Mouse (Mus musculus): ENCODE data around the gene Npas2. TPM values are rescaled to one million over a fixed set of nuclear protein-coding genes. Genes with fewer than 3 reads are reported as not detected.

The Npas2 gene
- polyA plus RNA-seq, 1 experiment from 2014 or later: 0.28 TPM

GRCm38 (mm10) chr1:39217584-39217983 lies 24.1 kb downstream of the Npas2 start:
- Histone ChIP-seq H3K4me3 (replicated peaks) (no peak overlapping the region), H3K27ac (replicated peaks) (no peak overlapping the region), H3K9ac (no peak overlapping the region), H3K27me3 (no peaks in the 10 kb centered on the region), H3K4me2 (no peak overlapping the region), H3K9me3 (replicated peaks) (no peaks in the 10 kb centered on the region), H3K4me1 (replicated peaks) (no peaks in the 10 kb centered on the region), H3K36me3 (replicated peaks) (no peaks in the 10 kb centered on the region)
- no peak for ATAC-seq (ENCODE audit: insufficient read depth)
- WGBS (ENCODE audit: insufficient replicate concordance): 60% methylated on average over 3 of the region's 3 CpGs

GRCm38 (mm10) chr1:39228401-39228800 lies 34.9 kb downstream of the Npas2 start:
- Histone ChIP-seq H3K4me3 (replicated peaks) (no peak overlapping the region), H3K9ac (no peak overlapping the region), H3K27me3 (no peaks in the 10 kb centered on the region), H3K36me3 (replicated peaks) (no peaks in the 10 kb centered on the region), H3K4me2 (no peak overlapping the region), H3K27ac (replicated peaks) (no peak overlapping the region), H3K4me1 (replicated peaks) (no peaks in the 10 kb centered on the region), H3K9me3 (replicated peaks) (no peaks in the 10 kb centered on the region)
- 80% methylated on average over 5 of the region's 5 CpGs for WGBS (ENCODE audit: insufficient replicate concordance)
- ATAC-seq (ENCODE audit: insufficient read depth): no peak

GRCm38 (mm10) chr1:39230021-39230420 lies 36.5 kb downstream of the Npas2 start:
- no peaks in the 10 kb centered on the region for H3K36me3 ChIP-seq (replicated peaks)
- 52% methylated on average over 3 of the region's 3 CpGs for WGBS (ENCODE audit: insufficient replicate concordance)

GRCm38 (mm10) chr1:39234815-39235449 lies 41.4 kb downstream of the Npas2 start:
- Histone ChIP-seq H3K4me2 (no peak overlapping the region), H3K9me3 (replicated peaks) (no peaks in the 10 kb centered on the region), H3K36me3 (replicated peaks) (no peaks in the 10 kb centered on the region), H3K4me1 (replicated peaks) (no peaks in the 10 kb centered on the region), H3K4me3 (replicated peaks) (no peak overlapping the region), H3K9ac (no peak overlapping the region), H3K27me3 (no peaks in the 10 kb centered on the region), H3K27ac (replicated peaks) (no peak overlapping the region)
- ATAC-seq (ENCODE audit: insufficient read depth): no peak
- WGBS (ENCODE audit: insufficient replicate concordance): 51% methylated on average over 11 of the region's 11 CpGs

More at GRCm38 (mm10) chr1:39230021-39230420, 36.5 kb downstream of the Npas2 start:
- H3K4me1 ChIP-seq (replicated peaks): no peaks in the 10 kb centered on the region
- ATAC-seq (ENCODE audit: insufficient read depth): no peak
- no peak overlapping the region for H3K4me3 ChIP-seq (replicated peaks)
- H3K9me3 ChIP-seq (replicated peaks): no peaks in the 10 kb centered on the region
- no peak overlapping the region for H3K9ac ChIP-seq
- H3K27ac ChIP-seq (replicated peaks): no peak overlapping the region
- no peak overlapping the region for H3K4me2 ChIP-seq
- no peaks in the 10 kb centered on the region for H3K27me3 ChIP-seq

- Histone ChIP-seq H3K4me2 (no peak overlapping the region), H3K36me3 (replicated peaks) (no peaks in the 10 kb centered on the region), H3K27ac (replicated peaks) (no peak overlapping the region), H3K4me1 (replicated peaks) (no peaks in the 10 kb centered on the region), H3K9me3 (replicated peaks) (no peaks in the 10 kb centered on the region), H3K9ac (no peak overlapping the region), H3K27me3 (no peaks in the 10 kb centered on the region), H3K4me3 (replicated peaks) (no peak overlapping the region)
- 57% methylated on average over 9 of the region's 9 CpGs for WGBS (ENCODE audit: insufficient replicate concordance)
- no peak for ATAC-seq (ENCODE audit: insufficient read depth)
These were observed 44.1 kb downstream of the Npas2 start for GRCm38 (mm10) chr1:39237503-39238255.

GRCm38 (mm10) chr1:39240860-39241584 lies 47.5 kb downstream of the Npas2 start:
- 69% methylated on average over 6 of the region's 6 CpGs for WGBS (ENCODE audit: insufficient replicate concordance)
- H3K9me3 ChIP-seq (replicated peaks): no peaks in the 10 kb centered on the region
- H3K9ac ChIP-seq: no peak overlapping the region
- no peak overlapping the region for H3K27ac ChIP-seq (replicated peaks)
- no peak overlapping the region for H3K4me3 ChIP-seq (replicated peaks)
- no peaks in the 10 kb centered on the region for H3K36me3 ChIP-seq (replicated peaks)
- H3K27me3 ChIP-seq: no peaks in the 10 kb centered on the region
- no peak for ATAC-seq (ENCODE audit: insufficient read depth)
- no peaks in the 10 kb centered on the region for H3K4me1 ChIP-seq (replicated peaks)
- H3K4me2 ChIP-seq: no peak overlapping the region

- no peaks in the 10 kb centered on the region for H3K9me3 ChIP-seq (replicated peaks)
- H3K27ac ChIP-seq (replicated peaks): no peak overlapping the region
- H3K36me3 ChIP-seq (replicated peaks): no peaks in the 10 kb centered on the region
- no peak overlapping the region for H3K4me3 ChIP-seq (replicated peaks)
- no peak overlapping the region for H3K4me2 ChIP-seq
- H3K4me1 ChIP-seq (replicated peaks): no peaks in the 10 kb centered on the region
- H3K27me3 ChIP-seq: no peaks in the 10 kb centered on the region
- ATAC-seq (ENCODE audit: insufficient read depth): no peak
- WGBS (ENCODE audit: insufficient replicate concordance): 45% methylated on average over 1 of the region's 1 CpGs
- H3K9ac ChIP-seq: no peak overlapping the region
These were observed 51.2 kb downstream of the Npas2 start for GRCm38 (mm10) chr1:39244726-39245125.

- 43% methylated on average over 7 of the region's 7 CpGs for WGBS (ENCODE audit: insufficient replicate concordance)
- no peaks in the 10 kb centered on the region for H3K4me1 ChIP-seq (replicated peaks)
- no peak overlapping the region for H3K27ac ChIP-seq (replicated peaks)
- no peak overlapping the region for H3K4me2 ChIP-seq
- no peak for ATAC-seq (ENCODE audit: insufficient read depth)
- H3K9me3 ChIP-seq (replicated peaks): no peaks in the 10 kb centered on the region
- no peak overlapping the region for H3K4me3 ChIP-seq (replicated peaks)
- H3K36me3 ChIP-seq (replicated peaks): no peaks in the 10 kb centered on the region
- no peaks in the 10 kb centered on the region for H3K27me3 ChIP-seq
- H3K9ac ChIP-seq: no peak overlapping the region
These were observed 58.1 kb downstream of the Npas2 start for GRCm38 (mm10) chr1:39251679-39252078.

GRCm38 (mm10) chr1:39253771-39254170 lies 60.2 kb downstream of the Npas2 start:
- Histone ChIP-seq H3K27me3 (no peaks in the 10 kb centered on the region), H3K9me3 (replicated peaks) (no peaks in the 10 kb centered on the region), H3K4me2 (no peak overlapping the region), H3K9ac (no peak overlapping the region), H3K27ac (replicated peaks) (no peak overlapping the region), H3K4me3 (replicated peaks) (no peak overlapping the region), H3K36me3 (replicated peaks) (no peaks in the 10 kb centered on the region), H3K4me1 (replicated peaks) (no peaks in the 10 kb centered on the region)
- WGBS (ENCODE audit: insufficient replicate concordance): 57% methylated on average over 4 of the region's 4 CpGs
- ATAC-seq (ENCODE audit: insufficient read depth): no peak

- Histone ChIP-seq H3K9ac (no peak overlapping the region), H3K9me3 (replicated peaks) (no peaks in the 10 kb centered on the region), H3K27me3 (no peaks in the 10 kb centered on the region), H3K27ac (replicated peaks) (no peak overlapping the region), H3K36me3 (replicated peaks) (no peaks in the 10 kb centered on the region), H3K4me1 (replicated peaks) (no peaks in the 10 kb centered on the region), H3K4me2 (no peak overlapping the region), H3K4me3 (replicated peaks) (no peak overlapping the region)
- WGBS (ENCODE audit: insufficient replicate concordance): 65% methylated on average over 9 of the region's 9 CpGs
- no peak for ATAC-seq (ENCODE audit: insufficient read depth)
These were observed 62.5 kb downstream of the Npas2 start for GRCm38 (mm10) chr1:39256051-39256450.

GRCm38 (mm10) chr1:39256513-39257330 lies 63.2 kb downstream of the Npas2 start:
- H3K27ac ChIP-seq (replicated peaks): no peak overlapping the region
- H3K27me3 ChIP-seq: no peaks in the 10 kb centered on the region
- no peak overlapping the region for H3K4me2 ChIP-seq
- no peaks in the 10 kb centered on the region for H3K9me3 ChIP-seq (replicated peaks)
- H3K36me3 ChIP-seq (replicated peaks): no peaks in the 10 kb centered on the region
- 61% methylated on average over 8 of the region's 8 CpGs for WGBS (ENCODE audit: insufficient replicate concordance)
- ATAC-seq (ENCODE audit: insufficient read depth): no peak
- no peak overlapping the region for H3K4me3 ChIP-seq (replicated peaks)
- no peak overlapping the region for H3K9ac ChIP-seq
- H3K4me1 ChIP-seq (replicated peaks): no peaks in the 10 kb centered on the region
